Mouse (Mus musculus) activated CD4-positive, CD25-positive, alpha-beta regulatory T cell, adult 4 months (primary cell): ENCODE results near the gene Spin1. TPM values are rescaled to one million over a fixed set of nuclear protein-coding genes. Genes with fewer than 3 reads are reported as not detected.
"Not testable (repeated sequence)": the region's sequence is repeated elsewhere in the genome, so short reads cannot be mapped to it uniquely, and the experiment has no call there.

Source experiments
- ATAC-seq: one replicate; pipeline ENCODE4 v1.8.0; 2017
- polyA plus RNA-seq, 2 experiments: library from polyadenylated mRNA; unstranded; fragments of 100-300 nt; shearing (Covaris generic); gene quantifications; one replicate each; pipeline ENCODE4 v1.2.1; 2017

Spin1 gene
- polyA plus RNA-seq, 2 experiments from 2014 or later, result 39.4 to 46.3 TPM

DNA sequence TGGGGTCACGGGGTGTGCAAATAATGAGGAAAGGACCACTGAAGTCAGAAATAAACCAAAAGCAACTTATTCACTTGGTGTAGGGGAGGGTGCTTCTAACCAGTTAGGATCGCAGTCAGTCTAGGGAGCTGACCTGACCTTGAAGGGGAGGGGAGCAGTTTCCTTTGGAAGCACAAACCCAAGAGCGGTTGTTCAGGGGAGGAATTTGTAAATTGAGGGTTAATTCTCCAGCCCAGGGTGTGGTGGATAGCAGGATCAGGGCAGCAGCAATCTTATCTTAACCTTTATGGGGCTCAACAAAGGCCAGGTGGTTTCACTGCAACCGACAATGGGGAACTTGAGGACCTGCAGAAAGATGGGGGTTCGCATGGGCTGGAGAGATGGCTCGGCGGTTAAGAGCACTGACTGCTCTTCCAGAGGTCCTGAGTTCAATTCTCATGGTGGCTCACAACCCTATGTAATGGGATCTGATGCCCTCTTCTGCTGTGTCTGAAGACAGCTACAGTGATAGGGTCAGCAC, 5.4 kb upstream of the Spin1 start:
- ATAC-seq, result no peak

GRCm38 (mm10) chr13:51096644-51097043, 4.0 kb upstream of the Spin1 start:
- ATAC-seq, result no peak

GRCm38 (mm10) chr13:51099560-51100232, 984 bp upstream of the Spin1 start:
- ATAC-seq, result no peak

GRCm38 (mm10) chr13:51101016-51101776, 516 bp downstream of the Spin1 start:
- ATAC-seq, result peak; percentile 57

DNA sequence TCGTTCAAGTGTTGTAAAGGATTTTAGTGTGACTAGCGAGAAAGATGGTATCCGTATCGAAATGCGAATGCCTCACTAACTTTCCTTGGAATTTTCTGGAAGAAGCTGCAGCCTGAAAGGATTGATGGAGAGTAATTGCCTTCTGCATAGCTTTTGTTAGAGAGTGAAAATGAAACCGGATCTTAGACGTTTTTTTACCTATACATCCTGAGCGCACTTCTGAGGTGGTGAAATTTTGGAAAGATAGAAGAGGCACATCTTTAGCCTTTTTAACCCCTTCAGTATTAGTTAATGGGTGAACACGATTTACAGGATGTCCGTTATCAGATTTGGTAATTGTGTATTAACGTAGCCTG, 1.1 kb downstream of the Spin1 start:
- peak; percentile 64 for ATAC-seq

DNA sequence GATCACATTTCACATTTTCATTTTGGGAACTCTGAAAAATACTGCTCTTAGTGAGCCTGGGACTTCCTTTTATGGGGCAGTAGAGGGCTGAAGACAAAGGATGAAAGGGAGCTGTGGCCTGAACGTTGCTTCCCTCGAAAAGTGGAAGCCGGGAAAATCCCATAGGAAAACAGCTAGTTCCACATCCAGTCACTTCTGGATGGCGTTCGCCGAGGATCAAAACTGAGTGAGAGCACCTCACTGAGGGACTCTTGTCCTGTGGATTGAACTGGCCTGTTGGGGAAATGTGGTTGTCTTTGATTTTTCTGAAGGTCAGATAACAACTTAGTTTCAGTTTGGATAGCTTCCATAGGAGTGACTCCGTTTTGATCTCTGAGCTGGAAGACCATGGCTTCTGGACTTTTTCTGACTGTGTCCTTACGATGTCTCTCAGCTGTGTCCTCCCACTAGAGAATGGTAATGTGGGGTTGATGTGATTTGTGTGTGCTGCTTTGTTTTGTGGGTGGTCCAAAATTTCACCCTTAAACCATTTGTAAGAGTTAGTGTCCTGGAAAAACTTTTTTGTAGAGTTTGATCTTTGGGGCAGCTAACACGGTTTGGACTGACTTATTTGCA, 2.5 kb downstream of the Spin1 start:
- no peak for ATAC-seq

GRCm38 (mm10) chr13:51103861-51104650, 3.4 kb downstream of the Spin1 start:
- no peak for ATAC-seq

DNA sequence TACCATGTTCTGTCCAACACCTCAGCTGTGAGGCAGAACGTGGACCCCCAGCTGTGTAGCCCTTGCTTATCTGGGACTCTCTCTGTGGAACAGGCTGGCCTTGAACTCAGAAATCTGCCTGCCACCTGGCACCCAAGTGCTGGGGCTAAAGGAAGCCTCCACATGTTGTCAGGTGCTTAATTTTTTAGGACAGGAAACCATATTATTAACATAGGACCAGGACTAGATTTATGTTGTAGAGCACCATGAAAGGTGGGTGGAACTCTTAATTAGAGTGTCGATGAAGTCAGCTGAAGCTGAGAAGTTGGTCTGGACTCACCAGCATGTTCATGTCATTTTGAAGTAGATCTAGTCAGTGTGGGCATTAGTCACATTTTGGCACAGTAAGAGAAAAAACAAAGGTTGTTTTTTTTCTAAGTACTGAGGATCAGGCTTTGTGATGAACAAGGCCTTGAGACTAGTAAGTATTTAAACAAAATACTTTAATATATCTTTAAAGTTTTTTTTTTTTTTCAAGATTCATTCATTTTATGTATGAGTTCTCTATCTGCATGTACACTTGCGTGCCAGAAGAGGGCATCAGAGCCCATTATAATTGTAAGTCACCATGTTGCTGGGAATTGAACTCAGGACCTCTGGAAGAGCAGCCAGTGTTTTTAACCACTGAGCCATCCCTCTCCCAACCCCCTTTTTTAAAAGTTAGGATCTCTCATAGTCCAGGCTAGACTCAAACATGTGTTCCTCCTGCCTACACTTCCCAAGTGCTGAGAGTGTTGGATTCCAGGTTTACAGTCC, 5.4 kb downstream of the Spin1 start:
- ATAC-seq, result no peak

- ATAC-seq, result no peak
These were observed 6.1 kb downstream of the Spin1 start for GRCm38 (mm10) chr13:51106816-51107215.

DNA sequence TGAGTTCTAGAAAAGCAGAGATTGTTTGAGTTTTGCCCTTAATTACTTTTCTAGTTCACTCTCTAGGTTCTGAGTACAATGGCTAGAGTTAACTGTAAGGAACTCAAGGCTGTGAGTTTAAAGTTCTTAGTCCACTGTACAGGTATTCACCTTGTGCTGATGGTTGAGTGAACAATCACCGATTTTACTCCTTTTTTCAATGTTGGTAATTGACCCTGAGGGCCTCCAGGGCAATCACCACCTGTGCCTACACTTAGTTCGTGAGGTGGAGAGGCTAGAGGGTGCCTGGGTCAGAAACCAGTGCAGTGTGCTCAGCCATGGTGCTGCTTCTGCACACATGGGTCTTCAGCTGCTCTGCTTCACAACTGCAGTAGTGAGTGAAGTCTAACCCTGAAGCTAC, 8.8 kb downstream of the Spin1 start:
- ATAC-seq, result no peak

DNA sequence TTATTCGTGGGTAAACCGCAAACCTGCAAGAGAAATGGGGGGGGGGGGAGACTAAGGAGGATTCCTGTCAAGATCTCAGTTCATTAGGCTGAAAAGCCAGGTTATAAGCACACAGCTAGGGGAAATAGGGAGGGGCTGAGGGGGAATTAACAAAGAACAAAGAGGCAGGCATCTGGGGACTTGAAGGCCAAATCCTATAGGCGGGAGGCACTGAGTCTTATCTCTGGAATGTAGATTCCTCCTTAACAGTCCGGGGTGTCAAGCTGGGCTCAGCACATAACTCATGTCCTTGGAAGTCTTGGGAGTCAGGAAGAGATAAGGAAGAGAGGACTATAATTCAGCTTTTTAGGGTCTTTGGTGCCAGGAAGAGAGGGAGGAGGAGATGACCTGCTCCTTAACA, 13.7 kb downstream of the Spin1 start:
- ATAC-seq, result not testable (repeated sequence)

GRCm38 (mm10) chr13:51115762-51116161, 15.1 kb downstream of the Spin1 start:
- peak; percentile 80 for ATAC-seq

DNA sequence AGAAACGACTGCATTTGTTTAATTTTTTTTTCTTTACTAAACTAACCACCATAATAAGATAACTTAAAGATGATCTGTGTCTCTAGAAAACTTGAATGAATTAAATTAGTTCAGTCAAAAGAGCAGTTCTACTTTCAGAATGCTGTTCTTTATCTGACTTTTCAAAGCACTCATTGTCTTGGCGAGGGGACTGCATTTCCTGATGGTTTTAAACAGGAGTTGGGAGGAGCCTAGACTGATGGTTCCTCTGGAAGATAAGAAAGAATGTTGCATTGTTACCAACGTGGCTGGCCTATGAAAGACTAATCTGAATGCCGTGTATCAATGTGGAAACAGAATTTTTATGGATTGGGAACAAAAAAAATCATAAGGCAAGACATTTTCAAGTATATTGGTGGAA, 20.1 kb downstream of the Spin1 start:
- no peak for ATAC-seq

- no peak for ATAC-seq
These were observed 21.3 kb downstream of the Spin1 start for GRCm38 (mm10) chr13:51121966-51122365.

DNA sequence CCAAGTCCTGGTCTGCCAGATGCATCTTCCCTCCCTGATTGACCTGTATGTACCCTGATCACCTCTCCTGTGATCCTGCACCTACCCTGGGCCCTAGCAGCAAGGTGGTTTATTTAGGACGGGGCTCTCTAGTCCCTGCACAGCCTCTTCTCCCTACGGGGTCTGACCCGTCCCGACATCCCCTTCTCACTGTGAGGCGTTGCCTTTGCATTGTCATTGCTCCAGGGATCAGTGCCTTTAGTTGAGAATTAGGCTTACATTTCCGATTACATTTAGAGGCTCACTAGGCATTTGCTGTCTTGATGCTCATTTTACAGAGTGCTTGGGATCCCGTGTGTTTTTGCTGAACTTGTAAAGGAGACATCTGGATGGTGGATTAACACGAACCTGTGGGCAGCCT, 22.1 kb downstream of the Spin1 start:
- no peak for ATAC-seq

DNA sequence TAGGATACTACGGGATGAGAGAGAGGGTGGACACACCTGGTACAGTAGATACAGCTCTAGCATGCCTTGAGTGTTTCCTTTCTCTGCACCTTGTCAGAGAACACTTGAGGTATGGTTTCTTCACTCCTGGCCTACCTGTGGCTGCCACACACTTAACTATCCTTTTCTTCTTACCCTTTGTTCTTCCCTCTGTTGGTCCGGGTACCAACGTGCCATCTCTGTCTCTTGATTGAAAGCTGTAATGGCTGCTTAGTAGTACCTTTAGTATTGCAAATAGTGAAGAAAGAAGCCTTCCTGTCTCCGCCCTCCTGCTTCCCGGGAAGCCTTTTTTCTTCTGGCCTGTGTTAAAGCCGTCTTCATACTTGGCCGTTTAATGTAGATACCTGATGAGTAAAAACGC, 24.7 kb downstream of the Spin1 start:
- no peak for ATAC-seq

DNA sequence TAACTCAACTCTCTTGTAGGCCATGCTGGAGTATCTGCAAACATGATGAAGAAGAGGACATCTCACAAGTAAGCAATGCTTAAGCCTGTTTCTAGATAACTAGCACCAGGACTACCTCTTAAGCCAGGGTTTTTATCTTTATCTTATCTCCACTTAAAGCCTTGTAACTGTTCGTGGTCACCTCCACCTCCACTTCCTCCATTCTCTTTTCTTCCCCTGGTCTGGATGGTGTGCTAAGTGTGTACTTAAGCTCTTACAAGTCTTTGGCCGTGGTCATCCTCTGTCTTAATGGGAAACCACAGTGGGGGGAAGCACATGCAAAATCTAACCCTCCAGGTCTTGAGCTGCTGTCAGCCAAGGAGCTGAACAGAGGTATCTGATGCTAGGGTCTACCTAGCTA, 27.2 kb downstream of the Spin1 start:
- ATAC-seq, result no peak

DNA sequence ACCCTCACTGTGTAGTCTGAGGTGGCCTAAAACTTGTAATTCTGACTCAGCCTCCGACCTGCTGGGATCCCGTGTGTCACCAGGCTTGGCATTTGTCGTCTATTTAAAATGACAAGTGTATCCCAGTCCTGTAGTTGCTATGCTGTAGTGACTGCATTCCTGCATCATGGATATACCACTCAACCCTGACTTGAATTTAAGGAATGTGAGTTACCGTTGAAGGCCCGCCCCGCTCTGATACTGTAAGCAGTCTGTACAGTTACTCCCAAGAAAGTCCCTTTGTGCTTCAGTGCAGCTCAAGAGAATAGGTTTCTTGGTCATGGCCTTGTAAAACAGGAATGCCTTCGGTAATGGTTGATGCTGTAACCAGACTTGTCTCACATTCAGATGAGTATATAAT, 27.7 kb downstream of the Spin1 start:
- ATAC-seq, result no peak

DNA sequence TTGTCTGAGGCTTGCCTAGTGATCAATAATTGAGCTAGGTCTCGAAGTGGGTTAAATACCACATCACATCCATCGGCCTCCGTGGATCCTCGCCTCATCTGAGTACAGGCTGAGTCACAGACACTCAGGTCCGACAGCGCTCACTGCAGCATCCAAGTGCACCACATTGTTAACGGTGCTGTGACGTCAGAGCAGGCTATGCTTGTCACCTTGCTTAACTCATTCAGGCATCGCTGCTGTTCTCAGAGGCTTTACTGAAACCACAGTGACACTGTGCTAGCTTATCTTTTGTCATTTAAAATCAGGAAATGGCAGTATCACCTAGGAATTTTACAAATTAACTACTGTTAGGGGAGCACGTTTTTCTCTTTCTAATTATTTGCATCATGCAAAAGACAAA, 30.5 kb downstream of the Spin1 start:
- ATAC-seq, result no peak

- ATAC-seq, result no peak
These were observed 35.6 kb downstream of the Spin1 start for GRCm38 (mm10) chr13:51136315-51136714.

DNA sequence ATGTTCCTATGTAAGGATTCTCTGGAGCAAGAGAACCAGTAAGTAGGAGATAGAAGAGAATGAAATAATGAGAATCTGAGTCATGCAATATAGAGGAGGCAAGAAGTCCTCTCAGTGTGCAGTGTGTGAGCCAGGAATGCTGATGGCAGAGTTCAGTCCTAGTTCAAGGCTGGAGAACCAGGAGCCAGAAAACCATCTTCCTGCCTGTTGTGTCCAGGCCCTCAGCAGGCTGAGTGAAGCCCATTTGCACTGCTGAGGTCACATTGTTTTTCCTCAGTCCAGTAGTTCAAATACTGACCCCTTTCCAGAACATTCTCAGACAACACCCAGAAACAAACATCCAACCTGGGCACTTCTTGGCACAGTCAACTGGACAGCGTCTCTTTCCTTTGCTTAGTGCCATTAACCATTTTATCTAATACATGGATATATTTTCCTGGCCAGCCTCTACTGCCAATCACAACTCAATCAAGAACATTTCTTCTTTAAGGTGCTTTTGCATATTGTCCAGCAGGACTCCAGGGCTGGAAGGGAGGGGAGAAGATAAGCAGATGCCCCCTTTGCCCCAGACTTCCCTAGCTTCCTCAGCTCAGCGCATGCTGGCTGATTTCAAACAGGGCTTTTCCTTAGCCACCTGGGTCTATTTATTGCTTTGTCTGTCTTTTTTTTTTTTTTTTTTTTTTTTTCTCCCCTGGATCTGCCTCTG, 36.5 kb downstream of the Spin1 start:
- no peak for ATAC-seq

- no peak for ATAC-seq
These were observed 37.0 kb downstream of the Spin1 start for GRCm38 (mm10) chr13:51137702-51138031.
